Mouse (Mus musculus): ENCODE measurements around the gene P4htm. TPM values are rescaled to one million over a fixed set of nuclear protein-coding genes. Genes with fewer than 3 reads are reported as not detected.

Gene P4htm
- total and polyA plus RNA-seq, 3 experiments = 5.4 to 11.0 (median 7.9) TPM

DNA sequence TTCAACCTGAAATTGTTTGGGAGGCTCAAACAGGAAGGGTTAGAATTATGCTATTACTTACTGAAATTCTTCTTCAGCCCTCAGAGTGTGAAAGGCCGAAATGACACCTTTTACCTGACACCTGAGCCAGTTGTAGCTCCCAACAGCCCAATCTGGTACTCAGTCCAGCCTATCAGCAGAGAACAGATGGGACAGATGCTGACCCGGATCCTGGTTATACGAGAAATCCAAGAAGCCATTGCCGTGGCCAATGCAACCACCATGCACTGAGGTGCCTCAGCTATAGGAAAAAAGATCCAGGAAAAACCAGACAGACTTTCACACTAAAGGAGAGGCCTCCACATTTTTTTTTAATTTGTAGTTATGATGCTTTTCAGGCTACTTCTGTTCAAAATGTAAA lies 38.3 kb downstream of the P4htm start:
- TF ChIP-seq KAT2A (IDR thresholded peaks at IDR 0.05; ENCODE audit: insufficient replicate concordance, low read length) (no peak), USF2 (conservative IDR thresholded peaks at IDR 0.05; ENCODE audit: low read depth, low read length) (no peak), ETS1 (conservative IDR thresholded peaks at IDR 0.05; ENCODE audit: low read depth, low read length) (no peak), USF1 (IDR thresholded peaks at IDR 0.05; ENCODE audit: low read depth, low read length) (no peak), JUN (IDR thresholded peaks at IDR 0.05; ENCODE audit: insufficient read depth, low read depth, low read length) (no peak), EP300 (IDR thresholded peaks at IDR 0.05; ENCODE audit: low read length) (no peak), MAX (IDR thresholded peaks at IDR 0.05; ENCODE audit: low read length) (no peak), MXI1 (IDR thresholded peaks at IDR 0.05; ENCODE audit: low read depth, low read length) (no peak), NELFE (IDR thresholded peaks at IDR 0.05; ENCODE audit: low read depth, low read length) (no peak)
- H3K4me2 ChIP-seq (ENCODE audit: insufficient read depth, low read depth, poor library complexity, severe bottlenecking) = no peak overlapping the region
- H3K27me3 ChIP-seq (replicated peaks) = no peaks in the 10 kb centered on the region
- H3K9ac ChIP-seq (ENCODE audit: insufficient read depth, low read depth) = no peak overlapping the region
- dilution Hi-C loops (cut with MboI; ENCODE audit: extremely low pct_ligation_motif_present, extremely low pct_unique_long_range_greater_than_20kb, low sequenced_read_pairs) = no loop called here
- H3K4me1 ChIP-seq (ENCODE audit: control insufficient read depth in 1 of 2, insufficient read depth in 2 of 2) = peaks cover 10 to 30% of the 10 kb centered on the region in 2 experiments
- in situ Hi-C loops (cut with MboI; ENCODE audit: low pct_ligation_motif_present, low pct_unique_long_range_greater_than_20kb, low sequenced_read_pairs) = no loop called here
- no peaks in the 10 kb centered on the region for H3K9me3 ChIP-seq (replicated peaks; ENCODE audit: low read length)
- H3K4me3 ChIP-seq (replicated peaks in 1 of 3; ENCODE audit: low read depth in 2 of 3, low read length in 2 of 3, poor library complexity in 1 of 3) = no peak overlapping the region
- peaks cover 20% of the 10 kb centered on the region for H3K79me2 ChIP-seq (replicated peaks; ENCODE audit: control insufficient read depth, extremely low read depth, insufficient read depth, poor library complexity, severe bottlenecking)
- no peak overlapping the region for H3K27ac ChIP-seq (ENCODE audit: insufficient read depth, low read depth)
- DNase-seq (ENCODE audit: extremely low read depth) = no peak
- peaks cover 59 to 79% of the 10 kb centered on the region in 2 experiments for H3K36me3 ChIP-seq (replicated peaks in 1 of 2; ENCODE audit: control insufficient read depth in 1 of 2, insufficient read depth in 1 of 2, low read length in 1 of 2)

DNA sequence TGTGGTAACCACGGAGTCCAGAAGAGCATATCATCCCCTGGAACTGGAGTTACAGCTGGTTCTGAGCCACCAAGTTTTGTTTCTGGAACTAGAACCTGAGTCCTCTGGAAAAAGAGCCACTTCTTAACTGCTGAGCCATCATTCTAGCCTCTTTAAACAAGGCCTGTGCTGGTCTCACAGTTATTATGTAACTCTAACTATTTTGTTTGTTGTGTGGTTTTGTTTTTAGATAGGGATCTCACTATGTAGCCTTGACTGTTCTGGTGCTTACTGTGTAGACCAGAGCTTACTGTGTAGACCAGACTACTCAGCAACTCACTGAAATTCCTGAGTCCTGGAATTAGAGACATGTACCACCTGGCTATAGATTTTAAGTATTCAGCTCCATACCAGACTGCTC lies 50.6 kb downstream of the P4htm start:
- H3K27ac ChIP-seq (ENCODE audit: insufficient read depth, low read depth) = no peak overlapping the region
- no peaks in the 10 kb centered on the region for H3K9me3 ChIP-seq (replicated peaks; ENCODE audit: low read length)
- no peaks in the 10 kb centered on the region for H3K27me3 ChIP-seq (replicated peaks)
- no peak overlapping the region for H3K9ac ChIP-seq (ENCODE audit: insufficient read depth, low read depth)
- peaks cover 69 to 85% of the 10 kb centered on the region in 2 experiments for H3K36me3 ChIP-seq (replicated peaks in 1 of 2; ENCODE audit: control insufficient read depth in 1 of 2, insufficient read depth in 1 of 2, low read length in 1 of 2)
- H3K4me1 ChIP-seq (ENCODE audit: control insufficient read depth in 1 of 2, insufficient read depth in 2 of 2) = no peaks in the 10 kb centered on the region
- DNase-seq (ENCODE audit: extremely low read depth) = no peak
- no peak overlapping the region for H3K4me2 ChIP-seq (ENCODE audit: insufficient read depth, low read depth, poor library complexity, severe bottlenecking)
- no peak overlapping the region for H3K4me3 ChIP-seq (replicated peaks in 1 of 3; ENCODE audit: low read depth in 2 of 3, low read length in 2 of 3, poor library complexity in 1 of 3)
- TF ChIP-seq MEF2A (IDR thresholded peaks at IDR 0.05; ENCODE audit: borderline replicate concordance, low read depth, low read length) (no peak), PAX5 (IDR thresholded peaks at IDR 0.05; ENCODE audit: low read length) (no peak), KAT2A (IDR thresholded peaks at IDR 0.05; ENCODE audit: insufficient replicate concordance, low read length) (no peak), JUND (conservative IDR thresholded peaks at IDR 0.05; ENCODE audit: low read depth, low read length) (no peak), MXI1 (IDR thresholded peaks at IDR 0.05; ENCODE audit: low read depth, low read length) (no peak), ZNF384 (IDR thresholded peaks at IDR 0.05; ENCODE audit: low read depth, low read length) (no peak), RAD21 (IDR thresholded peaks at IDR 0.05; ENCODE audit: low read depth, low read length) (no peak), MAZ (IDR thresholded peaks at IDR 0.05; ENCODE audit: low read depth, low read length) (no peak), MYC (IDR thresholded peaks at IDR 0.05; ENCODE audit: low read depth, low read length) (no peak), SIN3A (IDR thresholded peaks at IDR 0.05; ENCODE audit: low read length) (no peak), GABPA (IDR thresholded peaks at IDR 0.05; ENCODE audit: insufficient replicate concordance, low read depth, low read length) (no peak), UBTF (IDR thresholded peaks at IDR 0.05; ENCODE audit: low read depth, low read length) (no peak), USF1 (IDR thresholded peaks at IDR 0.05; ENCODE audit: low read depth, low read length) (no peak), ZC3H11A (IDR thresholded peaks at IDR 0.05; ENCODE audit: low read depth, low read length) (no peak), EP300 (IDR thresholded peaks at IDR 0.05; ENCODE audit: low read length) (no peak), CTCF (conservative IDR thresholded peaks at IDR 0.05 in 1 of 2, IDR thresholded peaks at IDR 0.05 in 1 of 2; ENCODE audit: low read depth in 2 of 2, low read length in 2 of 2) (no peak), IRF4 (IDR thresholded peaks at IDR 0.05; ENCODE audit: low read depth, low read length) (no peak), ELF1 (IDR thresholded peaks at IDR 0.05; ENCODE audit: low read depth, low read length) (no peak)
- in situ Hi-C loops (cut with MboI; ENCODE audit: low pct_ligation_motif_present, low pct_unique_long_range_greater_than_20kb, low sequenced_read_pairs) = no loop called here
- H3K79me2 ChIP-seq (replicated peaks; ENCODE audit: control insufficient read depth, extremely low read depth, insufficient read depth, poor library complexity, severe bottlenecking) = peaks cover 30% of the 10 kb centered on the region
- dilution Hi-C loops (cut with MboI; ENCODE audit: extremely low pct_ligation_motif_present, extremely low pct_unique_long_range_greater_than_20kb, low sequenced_read_pairs) = no loop called here
